Mouse (Mus musculus) left cerebral cortex, postnatal 4 days (tissue): ENCODE measurements around the gene Tmem9. TPM values are rescaled to one million over a fixed set of nuclear protein-coding genes. Genes with fewer than 3 reads are reported as not detected.

Experiments
- DNase-seq: peaks from one replicate; pipeline ENCODE4 v3.0.0-alpha.2; 2022
- intact Hi-C: fragments of 180-260 bp; cut with DNase I; formaldehyde crosslinking; loops from one replicate; pipeline ENCODE4 v1.15.1; 2025
- total RNA-seq, 2 experiments: library from RNA; stranded (reverse); gene quantifications; 2 replicates each; pipeline ENCODE4 v1.2.3; 2021

Tmem9 gene
- total RNA-seq, 2 experiments from 2014 or later, result 64.2 to 77.1 TPM

DNA sequence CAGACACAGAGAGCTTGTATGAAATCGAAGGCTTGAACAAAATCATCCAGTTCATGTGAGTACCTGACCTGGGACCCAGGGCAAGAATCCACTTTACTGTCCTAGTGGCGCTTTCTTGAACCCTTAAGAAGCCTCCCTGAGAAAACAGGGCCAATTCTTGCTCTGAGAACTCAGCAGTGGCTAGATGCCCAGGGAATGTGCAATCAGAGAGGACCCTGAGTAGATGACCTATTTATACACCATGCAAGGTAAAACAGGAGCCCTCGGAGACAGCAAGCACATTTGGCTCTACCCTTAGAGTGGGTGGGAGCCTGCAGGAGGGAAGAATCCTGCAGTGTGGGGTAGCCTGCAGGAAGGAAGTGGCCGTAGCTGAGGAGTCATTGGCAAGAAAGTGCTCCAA lies 69.7 kb downstream of the Tmem9 start:
- DNase-seq, result no peak
- intact Hi-C loops, result no loop called here

GRCm38 (mm10) chr1:136081161-136081560 lies 73.2 kb downstream of the Tmem9 start:
- no peak for DNase-seq
- intact Hi-C loops, result no loop called here

Other genes with a start within 250 kb of the Tmem9 start
- gene Phlda3, start 242.0 kb upstream of the Tmem9 start, total RNA-seq, result 10 to 100 TPM; 11.2 to 12.9 TPM
- gene Tnni1, start 228.7 kb upstream of the Tmem9 start, total RNA-seq, result not detected
- under 1 TPM; 0.64 to 0.86 TPM for gene Lad1, start 189.6 kb upstream of the Tmem9 start, total RNA-seq
- under 1 TPM; 0.62 to 0.85 TPM for gene Tnnt2, start 171.8 kb upstream of the Tmem9 start, total RNA-seq
- gene Pkp1, start 88.9 kb upstream of the Tmem9 start, total RNA-seq, result under 1 TPM in 1 of 2 experiments, not detected in 1; 0.18 TPM
- under 1 TPM; 0.08 to 0.10 TPM for gene Igfn1, start 1.8 kb upstream of the Tmem9 start, total RNA-seq
- gene Ascl5, start 42.7 kb downstream of the Tmem9 start, total RNA-seq, result 1 to 10 TPM; 1.2 to 1.3 TPM
- gene Cacna1s, start 44.6 kb downstream of the Tmem9 start, total RNA-seq, result under 1 TPM; 0.60 to 0.95 TPM
- gene Kif21b, start 123.2 kb downstream of the Tmem9 start, total RNA-seq, result 100 to 1,000 TPM; 320 to 326 TPM
- 1 to 10 TPM; 1.0 to 1.2 TPM for gene Mroh3, start 204.7 kb downstream of the Tmem9 start, total RNA-seq
- 1 to 10 TPM; 4.8 to 5.9 TPM for gene Inava, start 226.1 kb downstream of the Tmem9 start, total RNA-seq